Mouse (Mus musculus): ENCODE measurements at regions not wholly inside any gene's neighbourhood (a gene's known extent, or its start where the extent isn't known, plus 50 kb on each side); places are given as distances from the start of the nearest gene placed in this dataset.
A peak's percentile ranks its signal among the peaks of the same experiment; 100 is the strongest.

DNA sequence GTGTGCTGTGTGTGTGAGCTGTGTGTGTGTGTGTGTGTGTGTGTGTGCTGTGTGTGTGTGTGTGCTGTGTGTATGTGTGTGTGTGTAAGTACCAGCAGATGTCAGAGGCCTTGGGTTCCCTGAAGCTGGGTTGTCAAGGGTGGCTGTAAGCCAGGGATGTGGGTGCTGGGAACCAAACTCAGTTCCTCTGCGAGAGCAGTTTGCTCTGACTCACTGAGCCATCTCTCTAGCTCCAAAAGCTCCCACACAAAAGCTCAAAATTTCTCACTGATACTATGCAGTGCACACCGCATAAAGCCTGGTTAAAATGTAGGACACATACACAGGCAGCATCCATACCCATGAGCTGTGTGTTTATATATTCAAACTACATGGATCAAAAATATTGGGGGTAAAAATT is 172.9 kb upstream of the Clec14a start:
- peak; percentile 55 for DNase-seq

DNA sequence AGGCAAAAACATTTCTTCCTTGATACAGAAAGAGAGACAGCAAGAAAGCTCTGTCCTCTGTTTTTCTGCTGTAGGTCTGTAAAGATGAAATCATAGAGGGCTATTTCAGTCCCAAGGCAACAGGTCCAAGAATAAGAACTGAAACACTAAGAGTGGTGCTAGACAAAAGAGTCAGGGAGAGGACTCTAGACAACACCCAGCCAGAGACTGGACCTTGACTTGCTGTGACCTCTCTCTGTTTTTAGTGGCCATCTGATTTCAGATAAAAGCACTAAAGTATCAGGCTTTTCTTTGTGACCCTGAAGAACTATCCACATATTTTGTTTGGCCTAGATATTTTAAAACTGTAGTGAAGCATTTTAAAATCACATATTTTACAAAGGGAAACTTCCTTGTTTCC is 171.6 kb upstream of the Clec14a start:
- DNase-seq = no peak

DNA sequence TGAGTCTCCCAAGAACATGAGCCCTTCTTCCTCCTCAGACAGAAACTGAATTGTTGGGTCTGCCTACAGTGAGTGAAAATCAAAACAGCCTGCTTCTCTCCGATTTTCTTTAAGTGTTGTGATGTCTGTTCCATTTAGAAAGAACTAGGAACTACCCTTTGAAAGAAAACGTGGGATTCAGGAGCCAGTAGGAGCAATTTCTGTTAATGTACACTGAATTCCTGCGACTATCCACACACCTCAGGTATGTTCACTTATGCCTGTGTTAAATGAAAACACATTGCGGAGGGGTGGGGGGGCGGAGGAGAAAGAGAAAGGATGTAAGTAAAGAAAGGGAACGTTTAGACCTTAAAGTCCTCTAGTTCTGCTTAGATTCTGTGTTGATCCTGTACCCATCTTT is 167.9 kb upstream of the Clec14a start:
- DNase-seq = no peak

DNA sequence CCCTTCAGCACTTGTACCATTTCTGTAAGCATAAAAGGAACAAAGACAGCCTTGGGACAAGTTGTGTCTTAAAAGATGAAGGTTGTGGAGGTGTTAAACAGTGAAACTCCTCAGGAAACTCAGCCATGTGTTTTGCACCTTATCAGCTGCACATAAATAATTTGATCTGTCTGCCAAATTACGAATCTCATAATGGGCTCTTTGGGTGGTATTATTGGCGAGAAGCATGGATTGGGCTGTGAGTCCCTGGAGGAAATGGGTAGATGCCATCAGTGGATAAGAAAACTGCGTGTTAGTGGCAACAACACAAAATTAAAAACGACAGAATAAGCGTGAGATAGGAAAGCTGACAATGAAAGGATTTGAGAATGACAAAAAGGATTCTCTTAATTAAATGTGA is 165.4 kb upstream of the Clec14a start:
- no peak for DNase-seq

DNA sequence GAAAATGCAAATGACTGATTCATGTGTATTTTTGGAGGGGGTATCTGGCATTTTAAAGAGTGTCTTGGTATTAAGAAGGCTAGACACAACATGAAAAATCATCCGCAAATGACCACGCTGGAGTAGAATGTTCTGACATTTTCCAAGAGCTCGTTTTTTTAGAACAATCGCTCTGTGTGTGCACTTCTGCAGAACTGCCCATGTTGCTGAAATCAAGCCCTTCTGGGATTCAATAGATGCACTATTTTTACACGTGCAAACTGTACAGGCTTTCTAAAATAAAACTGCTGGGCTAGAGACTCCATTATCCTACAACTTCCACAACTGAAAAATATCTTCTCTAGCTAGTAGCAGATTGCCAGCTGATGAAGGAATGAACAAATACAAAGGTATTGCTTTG is 160.8 kb upstream of the Clec14a start:
- no peak for DNase-seq

DNA sequence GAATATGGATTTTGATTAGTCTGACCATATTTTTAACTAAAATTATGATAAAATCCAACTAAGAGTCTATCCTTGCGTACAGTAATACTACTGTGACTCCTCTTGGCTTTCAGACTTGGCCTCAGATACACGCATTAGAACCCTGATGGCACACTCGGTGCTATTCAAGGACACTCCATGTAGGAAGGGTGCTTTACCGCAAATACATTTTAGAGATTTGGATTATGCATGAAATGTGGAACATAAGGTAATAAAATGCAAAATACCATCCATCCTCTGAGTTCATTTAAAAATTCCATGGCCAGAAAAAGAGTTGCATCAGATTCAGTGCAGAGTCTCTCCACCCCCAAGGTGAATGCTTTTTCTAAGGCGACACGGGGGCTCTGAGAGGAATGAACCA is 157.7 kb upstream of the Clec14a start:
- DNase-seq = no peak

DNA sequence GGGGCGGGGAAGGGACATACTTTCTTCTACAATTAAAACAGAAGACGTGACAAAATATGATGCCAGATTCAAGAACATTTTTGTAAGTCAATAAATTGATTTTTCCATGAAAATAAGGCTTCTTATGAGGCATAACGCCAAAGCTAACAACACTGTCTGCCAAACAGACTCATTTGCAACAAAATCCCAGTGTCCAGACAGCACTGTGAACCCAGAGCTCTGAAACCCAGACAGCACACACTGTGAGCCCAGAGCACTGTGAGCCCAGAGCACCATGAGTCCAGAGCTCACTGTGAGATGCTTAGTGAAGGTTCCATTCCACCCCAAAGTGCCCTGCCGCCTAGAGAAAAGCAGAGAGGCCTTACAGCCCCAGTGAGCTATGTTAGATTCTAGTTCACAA is 156.9 kb upstream of the Clec14a start:
- no peak for DNase-seq

DNA sequence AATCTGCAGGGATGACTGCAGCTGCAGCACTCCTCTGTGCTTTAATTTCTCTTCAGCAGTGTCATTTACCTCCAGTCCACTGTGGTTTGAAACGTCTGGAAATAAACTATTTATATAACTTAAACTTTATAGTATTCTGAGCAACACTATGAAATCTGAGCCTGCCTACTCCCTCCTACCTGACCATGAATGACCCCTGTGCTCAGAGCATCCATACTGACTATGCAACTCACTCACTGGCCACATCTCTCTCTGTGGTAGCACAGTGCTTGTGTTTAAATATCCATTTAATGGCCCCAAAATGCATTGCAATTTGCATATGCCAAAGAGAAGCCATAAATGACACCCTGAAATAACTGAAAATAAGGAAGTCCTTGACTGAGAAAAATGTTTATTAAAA is 154.5 kb upstream of the Clec14a start:
- no peak for DNase-seq

DNA sequence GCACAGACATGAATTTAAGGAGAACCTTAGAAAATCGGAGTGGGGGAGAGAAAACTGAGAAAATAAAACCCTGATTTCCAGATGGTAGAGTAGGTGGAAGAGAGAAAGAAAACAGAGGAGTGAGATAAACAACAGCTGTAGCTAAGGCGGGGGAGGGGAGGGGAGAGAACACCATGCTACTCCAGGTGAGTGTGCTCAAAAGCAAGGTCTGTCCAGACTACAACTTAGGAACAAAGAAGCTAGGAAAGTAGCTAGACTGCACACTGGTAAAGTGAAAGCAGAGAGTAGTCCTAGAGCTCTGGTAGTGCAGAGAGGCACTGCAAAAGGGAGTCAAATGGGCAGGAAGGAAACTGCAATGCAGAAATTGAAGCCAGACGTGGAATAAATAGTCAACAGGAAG is 132.8 kb upstream of the Clec14a start:
- DNase-seq = no peak

DNA sequence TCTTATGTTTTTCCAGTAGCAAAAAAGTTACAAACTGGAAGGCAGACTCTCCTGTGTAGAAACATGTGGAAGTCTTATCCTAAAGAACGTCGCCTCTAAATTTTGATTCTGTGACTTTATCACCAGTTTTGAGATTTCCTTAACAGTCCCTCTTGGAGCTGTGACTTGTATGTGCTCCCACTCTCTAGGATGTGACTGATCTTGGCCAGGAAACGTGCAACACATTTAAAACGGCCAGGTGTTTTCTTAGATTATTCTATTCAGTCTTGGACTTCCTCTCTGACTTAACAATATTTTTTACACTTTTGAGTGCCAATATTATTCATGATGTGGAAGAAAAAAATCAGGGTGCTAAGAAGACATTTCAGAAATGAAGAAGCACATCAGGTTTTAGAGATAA is 91.2 kb upstream of the Clec14a start:
- DNase-seq = peak; percentile 17

DNA sequence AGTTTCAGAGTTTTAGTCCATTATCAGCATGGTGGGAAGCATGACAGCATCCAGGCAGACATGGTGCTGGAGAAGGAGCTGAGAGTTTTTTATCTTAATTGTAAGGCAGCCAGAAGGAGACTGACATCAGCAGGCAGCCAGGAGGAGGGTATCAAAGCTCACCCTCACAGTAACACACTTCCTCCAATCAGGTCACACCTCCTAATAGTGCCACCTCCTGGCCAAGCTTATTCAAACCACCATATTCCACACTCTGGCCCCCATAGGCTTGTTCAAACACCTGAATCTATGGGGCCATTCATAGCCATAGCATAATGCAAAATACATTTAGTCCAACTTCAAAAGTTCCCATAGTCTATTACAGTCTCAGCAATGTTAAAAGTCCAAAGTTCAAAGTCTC is 65.1 kb upstream of the Clec14a start:
- DNase-seq = no peak

DNA sequence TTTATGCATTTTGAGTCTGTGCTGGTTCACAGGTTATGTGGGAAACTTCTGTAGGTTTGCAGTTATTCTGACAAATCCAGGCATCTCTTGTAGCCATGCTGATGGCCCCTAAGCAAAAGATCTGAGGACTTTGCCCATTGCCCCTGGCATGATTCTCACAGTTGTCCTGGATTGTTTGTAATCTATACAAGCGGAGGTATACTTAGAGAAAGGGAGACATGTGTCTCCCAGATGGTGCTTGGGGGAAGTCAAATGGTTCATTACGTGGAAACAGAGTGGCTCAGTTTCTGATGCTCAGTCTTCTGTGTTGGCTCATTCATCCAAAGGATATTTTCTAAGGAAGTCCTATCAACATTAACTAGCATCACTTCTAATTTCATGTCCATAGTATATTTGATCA is 60.8 kb upstream of the Clec14a start:
- no peak for DNase-seq

DNA sequence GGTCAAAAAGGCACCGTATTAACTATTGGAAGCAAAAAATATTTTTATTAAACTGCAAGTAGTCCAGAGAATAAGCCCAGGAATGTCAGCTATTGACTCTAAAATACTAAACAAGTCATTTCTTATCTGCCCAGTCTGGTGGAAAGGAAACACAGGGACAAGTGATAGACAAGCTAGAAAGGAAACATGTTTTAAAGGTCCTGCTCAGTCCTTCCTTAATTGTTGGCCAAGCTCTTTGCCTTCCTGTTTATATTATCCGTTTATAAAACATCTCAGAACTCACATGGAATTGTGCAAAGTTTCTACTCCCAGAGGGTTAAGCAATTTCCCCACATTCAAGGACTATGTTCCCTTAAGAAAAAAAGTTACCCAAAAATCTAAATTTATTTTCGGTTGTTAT is 54.9 kb upstream of the Clec14a start:
- no peak for DNase-seq
